Mouse (Mus musculus): ENCODE measurements around the gene Zpbp2. TPM values are rescaled to one million over a fixed set of nuclear protein-coding genes. Genes with fewer than 3 reads are reported as not detected.

Gene Zpbp2
- total and polyA plus RNA-seq, 2 experiments from 2014 or later, result 0.45 TPM; not detected in 1

GRCm38 (mm10) chr11:98588833-98589281 is 38.0 kb downstream of the Zpbp2 start:
- H3K27ac ChIP-seq, result no peak overlapping the region
- no peak for ATAC-seq
- H3K4me3 ChIP-seq (ENCODE audit: low read length), result no peak overlapping the region
- no peaks in the 10 kb centered on the region for H3K9me3 ChIP-seq (ENCODE audit: low read length)
- H3K9ac ChIP-seq (replicated peaks; ENCODE audit: low read length), result no peak overlapping the region
- WGBS, result 59% methylated on average over 6 of the region's 6 CpGs
- H3K36me3 ChIP-seq (ENCODE audit: insufficient read depth, low read length), result no peaks in the 10 kb centered on the region
- peak; percentile 20 for DNase-seq (ENCODE audit: low spot score)
- H3K4me1 ChIP-seq (ENCODE audit: insufficient read depth, low read length), result peaks cover 31% of the 10 kb centered on the region
- TF ChIP-seq CTCF (IDR thresholded peaks at IDR 0.05; ENCODE audit: low read depth), result no peak
- peak overlapping the region; percentile 96; the same call in 1 of the 2 replicates for H3K4me2 ChIP-seq (ENCODE audit: low read depth, low read length)
- H3K27me3 ChIP-seq (ENCODE audit: insufficient read depth, low read length), result no peaks in the 10 kb centered on the region

- no peak for DNase-seq (ENCODE audit: low spot score)
- Histone ChIP-seq H3K27ac (no peak overlapping the region), H3K4me2 (ENCODE audit: low read depth, low read length) (no peak overlapping the region), H3K27me3 (ENCODE audit: insufficient read depth, low read length) (no peaks in the 10 kb centered on the region), H3K36me3 (ENCODE audit: insufficient read depth, low read length) (no peaks in the 10 kb centered on the region), H3K4me1 (ENCODE audit: insufficient read depth, low read length) (peaks cover 31% of the 10 kb centered on the region), H3K9ac (replicated peaks; ENCODE audit: low read length) (no peak overlapping the region), H3K9me3 (ENCODE audit: low read length) (no peaks in the 10 kb centered on the region), H3K4me3 (ENCODE audit: low read length) (no peak overlapping the region)
- ATAC-seq, result no peak
- no peak for TF ChIP-seq CTCF (IDR thresholded peaks at IDR 0.05; ENCODE audit: low read depth)
- 88% methylated on average over 8 of the region's 8 CpGs for WGBS
These were observed 38.4 kb downstream of the Zpbp2 start for GRCm38 (mm10) chr11:98589306-98589705.

- DNase-seq (ENCODE audit: low spot score), result peak; percentile 29
- WGBS, result 62% methylated on average over 19 of the region's 19 CpGs
- ATAC-seq, result no peak
These were observed 39.9 kb downstream of the Zpbp2 start for GRCm38 (mm10) chr11:98590548-98591445.

GRCm38 (mm10) chr11:98595021-98595420 is 44.1 kb downstream of the Zpbp2 start:
- Histone ChIP-seq H3K27ac (no peak overlapping the region), H3K36me3 (ENCODE audit: insufficient read depth, low read length) (no peaks in the 10 kb centered on the region), H3K9ac (replicated peaks; ENCODE audit: low read length) (no peak overlapping the region), H3K4me3 (ENCODE audit: low read length) (no peak overlapping the region), H3K4me1 (ENCODE audit: insufficient read depth, low read length) (no peaks in the 10 kb centered on the region), H3K4me2 (ENCODE audit: low read depth, low read length) (no peak overlapping the region), H3K27me3 (ENCODE audit: insufficient read depth, low read length) (peaks cover 3% of the 10 kb centered on the region; the same call in 1 of the 2 replicates), H3K9me3 (ENCODE audit: low read length) (no peaks in the 10 kb centered on the region)
- no peak for ATAC-seq
- no peak for DNase-seq (ENCODE audit: low spot score)
- 83% methylated on average over 6 of the region's 6 CpGs for WGBS
- no peak for TF ChIP-seq CTCF (IDR thresholded peaks at IDR 0.05; ENCODE audit: low read depth)

More at GRCm38 (mm10) chr11:98590548-98591445, 39.9 kb downstream of the Zpbp2 start:
- no peak overlapping the region for H3K4me3 ChIP-seq (ENCODE audit: low read length)
- no peak overlapping the region for H3K9ac ChIP-seq (replicated peaks; ENCODE audit: low read length)
- no peaks in the 10 kb centered on the region for H3K36me3 ChIP-seq (ENCODE audit: insufficient read depth, low read length)
- peaks cover 20% of the 10 kb centered on the region for H3K4me1 ChIP-seq (ENCODE audit: insufficient read depth, low read length)
- no peaks in the 10 kb centered on the region for H3K27me3 ChIP-seq (ENCODE audit: insufficient read depth, low read length)
- TF ChIP-seq CTCF (IDR thresholded peaks at IDR 0.05; ENCODE audit: low read depth), result no peak
- H3K9me3 ChIP-seq (ENCODE audit: low read length), result no peaks in the 10 kb centered on the region
- no peak overlapping the region for H3K4me2 ChIP-seq (ENCODE audit: low read depth, low read length)
- H3K27ac ChIP-seq, result no peak overlapping the region; the same call in 1 of the 2 replicates

GRCm38 (mm10) chr11:98595473-98595872 is 44.6 kb downstream of the Zpbp2 start:
- DNase-seq (ENCODE audit: low spot score) (no peak), ATAC-seq (no peak)
- Histone ChIP-seq H3K4me2 (ENCODE audit: low read depth, low read length) (no peak overlapping the region), H3K4me1 (ENCODE audit: insufficient read depth, low read length) (no peaks in the 10 kb centered on the region), H3K36me3 (ENCODE audit: insufficient read depth, low read length) (no peaks in the 10 kb centered on the region), H3K9ac (replicated peaks; ENCODE audit: low read length) (no peak overlapping the region), H3K4me3 (ENCODE audit: low read length) (no peak overlapping the region), H3K27ac (no peak overlapping the region), H3K27me3 (ENCODE audit: insufficient read depth, low read length) (peaks cover 3% of the 10 kb centered on the region; the same call in 1 of the 2 replicates), H3K9me3 (ENCODE audit: low read length) (no peaks in the 10 kb centered on the region)
- 69% methylated on average over 10 of the region's 10 CpGs for WGBS
- TF ChIP-seq CTCF (IDR thresholded peaks at IDR 0.05; ENCODE audit: low read depth), result no peak

GRCm38 (mm10) chr11:98595955-98596354 is 45.1 kb downstream of the Zpbp2 start:
- no peak for TF ChIP-seq CTCF (IDR thresholded peaks at IDR 0.05; ENCODE audit: low read depth)
- no peak overlapping the region for H3K9ac ChIP-seq (replicated peaks; ENCODE audit: low read length)
- WGBS, result 75% methylated on average over 3 of the region's 3 CpGs
- no peak overlapping the region for H3K4me2 ChIP-seq (ENCODE audit: low read depth, low read length)
- DNase-seq (ENCODE audit: low spot score) (no peak), ATAC-seq (no peak)
- H3K4me3 ChIP-seq (ENCODE audit: low read length), result no peak overlapping the region
- H3K27me3 ChIP-seq (ENCODE audit: insufficient read depth, low read length), result peaks cover 3% of the 10 kb centered on the region; the same call in 1 of the 2 replicates
- no peaks in the 10 kb centered on the region for H3K36me3 ChIP-seq (ENCODE audit: insufficient read depth, low read length)
- no peak overlapping the region for H3K27ac ChIP-seq
- H3K4me1 ChIP-seq (ENCODE audit: insufficient read depth, low read length), result no peaks in the 10 kb centered on the region
- H3K9me3 ChIP-seq (ENCODE audit: low read length), result no peaks in the 10 kb centered on the region

Data from hindbrain, postnatal 0 days (tissue).